Mouse (Mus musculus) kidney, adult 2 months (tissue): ENCODE results near the gene Anxa5. TPM values are rescaled to one million over a fixed set of nuclear protein-coding genes. Genes with fewer than 3 reads are reported as not detected.

Source experiments
- DNase-seq: peaks from one replicate; pipeline ENCODE4 v3.0.0; 2021
- H3K27ac ChIP-seq: fragments of 200-500 bp; 2 replicates; pipeline ENCODE4 v1.5.1; 2012; ENCODE audit warnings: low read depth, low read length, control low read depth, inconsistent platforms; ENCODE audit not compliant: insufficient read depth
- H3K27me3 ChIP-seq: fragments of 200-500 bp; replicated peaks from 2 replicates; pipeline ENCODE4 v1.6.1; 2012; ENCODE audit warnings: mild to moderate bottlenecking, moderate library complexity, low read length, inconsistent platforms; ENCODE audit not compliant: control insufficient read depth, insufficient read depth
- H3K36me3 ChIP-seq: fragments of 200-500 bp; 2 replicates; pipeline ENCODE4 v1.6.1; 2012; ENCODE audit warnings: mild to moderate bottlenecking, moderate library complexity, low read length, inconsistent platforms; ENCODE audit not compliant: control insufficient read depth, insufficient read depth
- H3K4me1 ChIP-seq: fragments of 200-500 bp; 2 replicates; pipeline ENCODE4 v1.6.1; 2011; ENCODE audit warnings: low read length; ENCODE audit not compliant: control insufficient read depth, insufficient read depth
- H3K4me3 ChIP-seq: fragments of 200-500 bp; 2 replicates; pipeline ENCODE4 v1.5.1; 2011; ENCODE audit warnings: mild to moderate bottlenecking, low read depth, low read length, control low read depth; ENCODE audit not compliant: insufficient read depth
- CTCF ChIP-seq: fragments of 200-500 bp; conservative IDR thresholded peaks from 2 replicates; pipeline ENCODE4 v1.5.1; 2011; ENCODE audit warnings: low read depth, mild to moderate bottlenecking, control low read depth, low read length, moderate library complexity, mixed read lengths; ENCODE audit not compliant: insufficient read depth, insufficient read length
- POLR2A ChIP-seq: fragments of 200-500 bp; IDR thresholded peaks from one replicate; pipeline ENCODE4 v1.6.1; 2011; ENCODE audit warnings: low read depth, low read length, control low read depth
- WGBS: fragments of 180-500 bp; shearing (Covaris S2); methylation state at CpG from one replicate; pipeline ENCODE4 v1.1.7; 2018; 5-methylcytosine and 5-hydroxymethylcytosine counted together
- polyA plus RNA-seq: library from polyadenylated mRNA; depleted of rRNA; stranded (reverse); fragments of >200 nt; gene quantifications from 2 replicates; pipeline ENCODE4 v1.2.3, GENCODE M21; 2012

The Anxa5 gene
- polyA plus RNA-seq, 1 experiment = 300 TPM

GRCm38 (mm10) chr3:36488367-36488766 lies 12.7 kb upstream of the Anxa5 start:
- Histone ChIP-seq H3K27ac (no peak overlapping the region), H3K4me3 (no peak overlapping the region), H3K27me3 (no peaks in the 10 kb centered on the region), H3K36me3 (no peaks in the 10 kb centered on the region), H3K4me1 (no peaks in the 10 kb centered on the region)
- 52% methylated on average over 1 of the region's 1 CpGs for WGBS
- TF ChIP-seq POLR2A = no peak
- TF ChIP-seq CTCF = no peak
- no peak for DNase-seq

GRCm38 (mm10) chr3:36486881-36487280 lies 11.2 kb upstream of the Anxa5 start:
- Histone ChIP-seq H3K4me3 (no peak overlapping the region), H3K36me3 (no peaks in the 10 kb centered on the region), H3K27me3 (no peaks in the 10 kb centered on the region), H3K4me1 (peaks cover 1% of the 10 kb centered on the region; the same call in 1 of the 2 replicates), H3K27ac (no peak overlapping the region)
- WGBS = 95% methylated on average over 6 of the region's 6 CpGs
- TF ChIP-seq CTCF (no peak), POLR2A (no peak)
- DNase-seq = no peak

- Histone ChIP-seq H3K4me3 (no peak overlapping the region), H3K36me3 (no peaks in the 10 kb centered on the region), H3K4me1 (peaks cover 3% of the 10 kb centered on the region; the same call in 1 of the 2 replicates), H3K27me3 (no peaks in the 10 kb centered on the region), H3K27ac (no peak overlapping the region)
- no peak for DNase-seq
- WGBS = 66% methylated on average over 6 of the region's 6 CpGs
- no peak for TF ChIP-seq CTCF
Observed at GRCm38 (mm10) chr3:36486176-36486575, 10.5 kb upstream of the Anxa5 start.

- no peak for TF ChIP-seq POLR2A
- TF ChIP-seq CTCF = no peak
- H3K27ac ChIP-seq = no peak overlapping the region
- 92% methylated on average over 4 of the region's 4 CpGs for WGBS
Observed at GRCm38 (mm10) chr3:36484292-36484691, 8.6 kb upstream of the Anxa5 start.

GRCm38 (mm10) chr3:36482940-36483339 lies 7.2 kb upstream of the Anxa5 start:
- no peak overlapping the region for H3K4me3 ChIP-seq
- no peak for DNase-seq
- H3K27ac ChIP-seq = peak overlapping the region; percentile 49; the same call in 1 of the 2 replicates
- no peaks in the 10 kb centered on the region for H3K27me3 ChIP-seq
- TF ChIP-seq CTCF (no peak), POLR2A (no peak)
- peaks cover 9% of the 10 kb centered on the region for H3K4me1 ChIP-seq
- no peaks in the 10 kb centered on the region for H3K36me3 ChIP-seq
- WGBS = 36% methylated on average over 9 of the region's 9 CpGs

More at GRCm38 (mm10) chr3:36484292-36484691, 8.6 kb upstream of the Anxa5 start:
- H3K27me3 ChIP-seq = no peaks in the 10 kb centered on the region
- no peaks in the 10 kb centered on the region for H3K36me3 ChIP-seq
- no peak overlapping the region for H3K4me3 ChIP-seq
- DNase-seq = no peak
- H3K4me1 ChIP-seq = peaks cover 9% of the 10 kb centered on the region

- Histone ChIP-seq H3K27ac (peak overlapping the region; percentile 18), H3K4me1 (peaks cover 9% of the 10 kb centered on the region), H3K4me3 (no peak overlapping the region), H3K36me3 (no peaks in the 10 kb centered on the region), H3K27me3 (no peaks in the 10 kb centered on the region)
- 29% methylated on average over 11 of the region's 11 CpGs for WGBS
- DNase-seq = peak; percentile 61
- no peak for TF ChIP-seq POLR2A
- TF ChIP-seq CTCF = no peak
Observed at GRCm38 (mm10) chr3:36481776-36482193, 6.1 kb upstream of the Anxa5 start.

GRCm38 (mm10) chr3:36480486-36480885 lies 4.8 kb upstream of the Anxa5 start:
- TF ChIP-seq POLR2A = no peak
- no peak for TF ChIP-seq CTCF
- Histone ChIP-seq H3K27ac (no peak overlapping the region), H3K27me3 (no peaks in the 10 kb centered on the region), H3K4me3 (no peak overlapping the region), H3K4me1 (peaks cover 9% of the 10 kb centered on the region), H3K36me3 (no peaks in the 10 kb centered on the region)
- WGBS = 28% methylated on average over 2 of the region's 2 CpGs
- DNase-seq = peak; percentile 33
